Mouse (Mus musculus) gastrocnemius, postnatal 36 days (tissue): Measurements from ENCODE around the gene Hax1. TPM values are rescaled to one million over a fixed set of nuclear protein-coding genes. Genes with fewer than 3 reads are reported as not detected.

ENCODE experiments used
- DNase-seq, 2 experiments: peaks; one replicate each; pipeline ENCODE4 v3.0.0; 2022
- intact Hi-C: fragments of 180-260 bp; cut with DNase I; formaldehyde crosslinking; loops from one replicate; pipeline ENCODE4 v1.15.1; 2025
- long read RNA-seq, 2 experiments: library from polyadenylated mRNA; stranded (forward); transcript quantifications; one replicate each; pipeline ENCODE4 v2.0.0; 2021
- total RNA-seq, 2 experiments: library from RNA; stranded (reverse); gene quantifications; 2 replicates each; pipeline ENCODE4 v1.2.3; 2021

The Hax1 gene
- 10 to 100 TPM; 41.9 to 49.5 TPM for total RNA-seq
- long read RNA-seq, experiment 1, transcript Hax1-201 (7 exons, 1,139 nt), result major isoform, 29 of 44 reads
- long read RNA-seq, experiment 1, partial matches to known transcripts, result 6 of 44 reads
- long read RNA-seq, experiment 1, other reads (novel, unspliced or antisense), result 5 of 44 reads
- long read RNA-seq, experiment 2, transcript Hax1-201 (7 exons, 1,139 nt), result major isoform, 42 of 59 reads
- long read RNA-seq, experiment 2, partial matches to known transcripts, result 4 of 59 reads
- long read RNA-seq, experiment 2, other reads (novel, unspliced or antisense), result 7 of 59 reads

DNA sequence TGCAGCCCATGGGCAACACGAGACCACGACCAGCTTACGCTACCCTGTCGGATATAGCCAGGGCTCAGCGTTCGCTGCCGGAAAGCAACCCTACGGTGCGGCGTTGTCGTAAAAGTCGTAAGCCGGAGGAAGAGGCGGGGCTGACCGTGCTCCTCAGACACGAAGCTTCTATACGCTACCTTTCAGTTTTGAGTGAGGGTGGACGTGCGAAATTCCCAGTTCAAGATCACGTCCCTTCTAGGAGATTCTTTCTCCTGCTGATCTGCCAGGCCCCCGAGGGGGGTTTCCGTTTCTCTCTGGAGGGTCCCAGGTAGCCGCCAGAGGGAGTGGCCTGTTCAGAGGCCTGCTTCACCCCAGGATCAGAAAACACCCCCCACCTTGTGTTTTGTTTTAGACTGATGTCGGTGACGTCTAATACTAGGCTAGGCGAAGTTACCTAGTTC, at the start of gene Hax1:
Gene Hax1 (minus strand): TSS at position 169 of the 443 bp plus-strand sequence.
- intact Hi-C loops, result loop anchor here (5.0 kb wide), 1 partner anchor 79 kb away; no protein-coding TSS in a partner anchor
- DNase-seq, result peak; percentile 89

DNA sequence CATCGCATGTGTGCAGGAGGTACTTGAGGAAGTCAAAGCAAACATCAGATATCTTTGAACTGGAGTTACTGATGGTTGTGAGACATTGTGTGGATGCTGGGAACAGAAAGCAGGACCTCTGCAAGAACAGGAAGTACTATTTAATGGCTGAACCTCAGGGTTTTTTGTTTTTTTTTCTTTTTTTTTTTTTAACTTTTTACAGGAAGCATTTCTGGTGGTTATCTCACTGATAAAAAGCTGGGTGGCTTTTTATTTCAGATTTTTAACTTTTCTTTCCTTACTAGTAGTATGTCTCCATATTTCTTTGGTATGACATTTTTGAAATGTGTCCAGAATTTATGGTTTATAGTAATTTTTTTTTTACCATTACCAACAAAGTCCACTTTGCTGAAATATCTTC, 37.7 kb upstream of the Hax1 start:
- no peak for DNase-seq
- intact Hi-C loops, result no loop called here

DNA sequence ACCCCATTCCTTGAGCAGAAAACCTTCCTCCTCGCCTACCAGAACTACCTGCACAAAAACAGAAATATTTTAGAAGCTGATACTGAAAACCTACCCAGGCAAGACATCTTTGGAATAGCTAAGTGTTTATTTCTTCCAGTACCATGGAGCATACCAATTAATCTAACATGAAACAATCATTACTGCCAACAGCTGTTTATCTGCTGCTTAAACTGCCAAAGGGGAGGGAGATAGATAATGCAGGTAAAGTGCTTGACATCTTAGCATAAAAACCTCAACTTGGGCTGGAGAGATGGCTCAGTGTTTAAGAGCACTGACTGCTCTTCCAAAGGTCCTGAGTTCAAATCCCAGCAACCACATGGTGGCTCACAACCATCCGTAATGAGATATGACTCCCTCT, 36.1 kb upstream of the Hax1 start:
- intact Hi-C loops, result no loop called here

GRCm38 (mm10) chr3:90016626-90017025, 18.0 kb upstream of the Hax1 start:
- intact Hi-C loops, result no loop called here
- DNase-seq, result no peak

More for the DNA sequence above, 36.1 kb upstream of the Hax1 start:
- no peak for DNase-seq

DNA sequence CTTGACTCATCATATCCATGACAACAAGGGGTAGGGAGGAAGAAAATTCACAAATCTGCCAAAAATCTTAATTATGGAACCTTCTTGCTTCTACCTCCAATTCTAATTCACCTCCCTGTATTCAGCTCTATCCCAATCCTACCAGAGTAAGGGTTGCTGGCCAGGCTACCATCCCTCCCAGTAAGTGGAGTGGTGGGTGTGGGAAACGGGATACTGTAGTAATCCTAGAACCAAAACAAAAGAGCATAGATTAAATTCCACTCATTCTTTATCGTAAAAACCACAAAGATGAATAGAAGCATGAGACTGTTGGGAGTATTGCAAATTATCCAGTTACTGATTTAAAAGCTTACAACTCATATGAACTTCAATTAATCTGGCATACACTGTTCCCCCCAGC, 11.7 kb upstream of the Hax1 start:
- no peak for DNase-seq
- intact Hi-C loops, result loop anchor here (5.0 kb wide), 1 partner anchor 262 kb away; no protein-coding TSS in a partner anchor

DNA sequence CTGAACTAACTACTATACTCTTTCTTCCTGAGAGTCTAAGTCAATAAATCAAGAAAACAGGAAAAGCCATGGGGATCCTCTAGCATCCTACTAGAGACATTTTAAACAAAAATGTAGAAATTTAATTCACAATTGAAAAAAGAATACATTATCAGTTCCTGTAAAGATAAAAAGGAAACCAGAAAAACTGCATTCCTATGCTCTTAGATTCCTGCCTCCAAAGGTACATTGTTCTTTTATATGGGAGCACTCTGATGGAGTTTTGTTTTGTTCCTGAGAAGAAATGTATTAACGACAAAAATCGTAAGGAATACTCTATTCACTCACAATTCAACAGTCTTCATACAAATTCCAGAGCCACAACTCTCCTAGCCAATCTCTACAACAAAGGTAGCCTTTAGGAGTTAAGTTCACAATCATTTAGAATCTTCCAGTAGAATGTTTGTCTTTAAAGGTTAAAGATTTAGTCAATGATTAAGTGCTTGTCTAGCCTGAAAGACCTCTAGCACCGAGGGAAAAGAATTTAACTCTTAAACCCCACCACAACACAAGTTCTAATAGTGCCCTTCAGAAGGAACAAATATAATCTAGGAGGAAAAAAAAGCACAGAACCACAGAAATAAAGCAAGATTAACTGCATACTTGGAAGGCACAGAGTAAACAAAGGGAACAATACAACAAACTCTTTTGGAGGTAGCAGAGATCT, 5.7 kb upstream of the Hax1 start:
- no peak for DNase-seq
- intact Hi-C loops, result loop anchor here (2.0 kb wide), 1 partner anchor 15 kb away; no protein-coding TSS in a partner anchor

- DNase-seq, result no peak
- intact Hi-C loops, result loop anchor here (5.0 kb wide), 1 partner anchor 77 kb away; no protein-coding TSS in a partner anchor
These were observed 1.2 kb upstream of the Hax1 start for GRCm38 (mm10) chr3:89999830-90000229.

DNA sequence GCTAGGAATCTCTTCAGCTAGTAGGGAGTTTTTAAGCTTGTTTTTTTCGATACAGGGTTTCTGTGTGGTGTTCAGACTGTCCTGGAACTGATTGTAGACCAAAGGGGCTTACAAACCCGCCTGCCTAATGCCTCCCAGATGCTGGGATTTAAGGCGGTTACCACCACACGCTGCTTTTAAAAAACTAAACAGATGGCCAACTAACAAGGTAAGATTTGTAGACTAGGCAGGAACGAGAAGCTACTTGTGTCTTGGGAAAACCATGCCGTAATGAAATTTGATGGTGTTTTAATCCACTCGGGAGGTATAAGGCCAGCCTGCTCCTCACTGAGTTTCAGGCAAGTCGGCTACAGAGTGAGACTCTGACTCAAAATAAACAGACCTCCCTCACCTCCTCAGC, 510 bp upstream of the Hax1 start:
- no peak for DNase-seq
- intact Hi-C loops, result loop anchor here (5.0 kb wide), 1 partner anchor 78 kb away; no protein-coding TSS in a partner anchor

DNA sequence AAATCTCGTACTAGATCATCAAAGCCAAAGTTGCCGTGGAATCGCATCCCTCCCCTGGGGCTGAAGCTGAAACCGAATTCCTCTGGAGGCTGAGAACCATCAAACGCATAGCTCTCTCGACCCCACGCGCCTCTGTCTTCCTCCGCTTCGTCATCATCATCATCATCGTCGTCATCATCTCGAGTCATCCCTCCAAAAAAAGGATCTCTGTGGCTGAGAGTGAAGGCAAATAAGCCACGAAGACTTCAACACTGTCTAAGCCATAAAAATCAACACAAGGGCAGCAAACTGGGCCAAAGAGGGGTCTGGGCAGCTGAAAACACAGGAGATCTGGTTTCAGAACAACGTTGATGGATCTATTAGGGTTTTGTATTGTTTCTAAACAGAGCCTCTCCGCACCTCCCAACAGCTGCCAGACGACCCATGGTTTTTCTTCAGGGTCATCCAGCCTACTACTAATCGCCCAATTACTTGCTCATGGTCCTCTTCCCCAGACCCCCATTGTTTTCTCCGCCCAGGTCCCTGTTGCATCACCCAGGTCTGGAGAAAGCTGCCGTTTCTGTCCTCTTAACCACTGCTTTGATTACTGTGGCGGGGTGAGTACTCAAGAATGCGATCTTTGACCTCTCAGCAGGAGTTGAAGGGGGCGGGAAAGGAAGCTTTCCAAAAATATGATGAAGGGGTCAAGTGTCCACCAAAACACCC, 637 bp downstream of the Hax1 start:
- no peak for DNase-seq
- intact Hi-C loops, result loop anchor here (5.0 kb wide), 1 partner anchor 79 kb away; no protein-coding TSS in a partner anchor

DNA sequence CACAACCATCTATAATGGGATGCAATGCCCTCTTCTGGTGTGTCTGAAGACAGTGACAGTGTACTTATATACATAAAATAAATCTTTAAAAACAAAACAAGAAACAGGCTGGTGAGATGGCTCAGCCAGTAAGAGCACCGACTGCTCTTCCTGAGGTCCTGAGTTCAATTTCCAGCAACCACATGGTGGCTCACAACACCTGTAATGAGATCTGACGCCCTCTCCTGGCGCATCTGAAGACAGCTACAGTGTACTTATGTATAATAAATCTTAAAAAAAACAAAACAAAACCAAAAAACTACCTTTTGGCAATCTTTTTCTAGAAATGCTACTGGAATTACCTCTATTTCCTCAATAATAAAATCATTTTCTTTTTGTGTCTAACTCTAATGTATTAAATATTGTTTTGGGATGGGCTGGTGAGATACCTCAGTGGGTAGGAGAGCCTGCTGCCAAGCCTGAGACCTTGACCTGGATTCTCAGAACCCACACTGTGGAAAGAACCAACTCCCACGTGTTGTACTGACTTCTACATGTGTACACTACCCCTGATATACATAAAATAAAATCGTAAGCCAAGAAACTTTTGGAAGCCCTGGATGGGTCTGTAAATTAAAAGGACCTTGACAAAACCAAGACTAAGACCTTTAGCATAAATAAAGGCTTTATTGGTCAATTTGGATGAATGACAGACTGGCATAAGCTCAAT, 3.6 kb downstream of the Hax1 start:
- intact Hi-C loops, result loop anchor here (5.0 kb wide), 1 partner anchor 82 kb away; no protein-coding TSS in a partner anchor
- DNase-seq, result no peak

- DNase-seq, result no peak
- intact Hi-C loops, result no loop called here
These were observed 10.8 kb downstream of the Hax1 start for GRCm38 (mm10) chr3:89987822-89988221.

- intact Hi-C loops, result no loop called here
These were observed 11.4 kb downstream of the Hax1 start for GRCm38 (mm10) chr3:89987211-89987610.

GRCm38 (mm10) chr3:89982426-89982825, 16.2 kb downstream of the Hax1 start:
- no peak for DNase-seq
- intact Hi-C loops, result no loop called here

More at GRCm38 (mm10) chr3:89987211-89987610, 11.4 kb downstream of the Hax1 start:
- no peak for DNase-seq

DNA sequence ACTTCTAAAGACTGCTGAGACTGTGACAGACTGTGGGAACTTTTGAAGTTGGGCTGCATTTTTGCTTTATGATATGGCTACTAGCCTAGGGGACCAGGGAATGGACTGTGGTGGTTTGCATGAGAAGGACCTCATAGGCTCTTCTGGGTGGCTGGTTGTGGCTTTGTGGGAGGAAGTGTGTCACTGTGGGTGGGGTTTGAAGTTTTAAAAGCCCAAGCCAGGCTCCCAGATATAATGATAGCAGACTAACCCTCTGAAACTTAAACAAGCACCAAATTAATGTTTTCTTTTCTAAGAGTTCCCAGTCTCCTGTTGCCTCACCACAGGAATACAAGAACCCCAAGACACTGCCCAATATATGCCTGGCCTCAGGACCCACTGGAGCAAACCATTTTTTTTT, 21.7 kb downstream of the Hax1 start:
- intact Hi-C loops, result no loop called here
- DNase-seq, result no peak

DNA sequence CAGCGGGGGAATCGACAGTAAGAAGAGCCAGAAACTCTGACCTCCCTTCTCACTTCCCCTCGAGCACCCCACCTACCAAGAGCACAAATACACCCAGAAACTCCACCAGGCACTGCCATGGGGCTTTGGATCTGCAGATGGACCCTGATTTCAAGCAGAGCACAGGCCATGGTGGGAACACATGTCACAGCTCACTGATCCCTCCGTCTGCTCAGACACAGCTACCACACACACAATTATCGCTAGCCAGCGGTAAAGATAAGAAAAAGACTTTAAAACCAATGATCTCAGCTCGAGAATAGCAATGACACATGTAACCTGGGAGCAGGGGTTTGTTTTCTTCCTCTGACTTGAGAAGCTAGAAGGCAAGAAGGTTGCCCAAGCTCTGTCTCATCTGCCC, 30.1 kb downstream of the Hax1 start:
- intact Hi-C loops, result loop anchor here (10.0 kb wide), 1 partner anchor 184 kb away; no protein-coding TSS in a partner anchor
- DNase-seq, result no peak

DNA sequence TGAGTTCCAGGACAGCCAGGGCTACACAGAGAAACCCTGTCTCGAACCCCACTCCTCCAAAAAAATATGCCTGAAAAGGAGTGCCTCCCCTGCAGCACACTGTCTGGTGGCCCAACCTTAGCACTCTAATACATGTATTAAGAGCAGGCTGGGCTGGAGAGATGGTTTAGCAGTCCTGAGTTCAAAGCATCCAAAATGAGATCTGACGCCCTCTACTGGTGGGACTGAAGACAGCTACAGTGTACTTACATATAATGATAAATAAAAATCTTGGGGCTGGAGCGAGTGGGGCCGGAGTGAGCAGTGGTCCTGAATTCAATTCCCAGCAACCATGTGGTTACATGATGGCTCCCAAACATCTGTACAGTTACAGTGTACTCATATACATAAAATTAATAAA, 31.6 kb downstream of the Hax1 start:
- intact Hi-C loops, result loop anchor here (1.0 to 10.0 kb wide), 2 partner anchors 17 to 182 kb away; no protein-coding TSS in a partner anchor
- no peak for DNase-seq

DNA sequence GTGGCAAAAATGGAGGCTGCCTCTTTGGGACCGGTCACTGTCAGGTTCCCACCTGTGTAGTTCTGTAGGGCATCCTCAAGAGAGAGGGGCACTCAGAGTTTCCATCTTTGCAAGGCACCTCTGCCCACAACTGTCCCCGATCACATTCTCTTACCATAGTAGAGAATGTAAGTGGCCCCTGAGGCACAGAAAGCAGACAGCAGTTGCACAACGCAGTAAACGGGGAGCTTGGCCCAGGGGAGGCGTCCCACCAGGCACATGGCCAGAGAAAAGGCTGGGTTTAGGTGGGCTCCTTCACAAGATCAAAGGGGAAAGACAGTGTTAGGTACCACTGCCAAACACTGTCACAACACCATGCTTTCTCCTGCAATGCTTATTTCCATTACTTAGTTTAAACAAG, 32.6 kb downstream of the Hax1 start:
- intact Hi-C loops, result loop anchor here (1.0 to 10.0 kb wide), 2 partner anchors 16 to 181 kb away; no protein-coding TSS in a partner anchor
- no peak for DNase-seq

GRCm38 (mm10) chr3:89965557-89965956, 33.0 kb downstream of the Hax1 start:
- intact Hi-C loops, result loop anchor here (10.0 kb wide), 1 partner anchor 181 kb away; no protein-coding TSS in a partner anchor

DNA sequence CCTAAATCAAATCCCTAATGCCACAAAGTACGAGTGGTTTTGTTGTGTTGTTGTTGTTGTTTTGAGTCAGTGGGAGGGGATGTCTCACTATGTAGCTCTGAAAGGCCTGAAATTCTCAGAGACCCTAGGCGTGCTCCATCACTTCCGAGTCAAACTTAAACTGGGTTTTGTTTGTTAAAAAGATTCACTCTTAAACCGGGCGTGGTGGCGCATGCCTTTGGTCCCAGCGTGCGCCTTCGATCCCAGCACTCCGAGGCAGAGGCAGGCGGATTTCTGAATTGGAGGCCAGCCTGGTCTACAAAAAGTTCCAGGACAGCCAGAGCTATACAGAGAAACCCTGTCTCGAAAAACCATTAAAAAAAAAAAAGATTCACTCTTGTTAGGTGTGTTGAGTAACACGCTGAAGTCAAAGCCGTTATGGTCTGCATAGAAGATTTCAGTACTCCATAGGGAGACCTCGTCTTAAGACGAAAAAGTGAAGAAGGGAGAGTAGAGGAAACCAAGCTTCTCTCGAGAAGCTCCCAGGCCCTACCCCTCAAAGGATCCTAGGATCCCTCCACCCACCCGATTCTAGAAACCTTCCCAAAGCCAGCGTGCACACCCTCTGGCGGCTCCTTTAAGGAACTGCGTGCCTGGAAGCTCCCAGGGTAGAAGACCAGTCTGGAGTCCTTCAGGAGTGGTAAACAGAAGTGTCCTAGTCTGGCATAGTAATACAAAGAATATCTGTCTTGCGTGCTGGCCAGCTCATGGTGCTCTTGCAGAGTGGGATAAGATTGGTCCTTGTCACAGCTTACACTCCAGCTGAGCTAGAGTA, 34.4 kb downstream of the Hax1 start:
- intact Hi-C loops, result loop anchor here (10.0 kb wide), 1 partner anchor 179 kb away; no protein-coding TSS in a partner anchor
- peak; percentile 46 to 53 for DNase-seq

More at GRCm38 (mm10) chr3:89965557-89965956, 33.0 kb downstream of the Hax1 start:
- no peak for DNase-seq
